Mouse (Mus musculus): ENCODE results near the gene Rnf222.
A peak's percentile ranks its signal among the peaks of the same experiment; 100 is the strongest.

The Rnf222 gene

DNA sequence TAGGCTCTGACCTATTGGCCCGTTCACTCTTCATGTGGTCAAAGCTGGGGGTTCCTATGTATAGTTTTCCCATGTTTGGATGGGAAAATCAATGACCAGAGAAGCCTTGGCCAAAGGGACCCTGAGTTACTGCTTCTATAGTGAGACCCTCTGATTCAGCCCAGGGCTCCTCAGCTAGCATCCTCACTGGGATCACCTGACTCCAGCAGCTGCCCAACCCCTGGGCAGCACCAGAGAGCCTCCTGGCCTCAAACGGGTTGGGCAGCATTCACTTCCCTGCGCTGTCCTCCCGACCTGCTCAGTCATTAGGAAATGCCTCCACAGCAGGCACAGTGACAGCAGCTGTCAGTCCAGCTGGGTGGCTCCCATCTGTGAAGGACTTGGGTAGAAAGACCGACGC, at the start of gene Rnf222:
Rnf222 (plus strand) TSS at position 301 of the 400 bp plus-strand sequence.
- no peak for DNase-seq (ENCODE audit: low read depth, low spot score)

DNA sequence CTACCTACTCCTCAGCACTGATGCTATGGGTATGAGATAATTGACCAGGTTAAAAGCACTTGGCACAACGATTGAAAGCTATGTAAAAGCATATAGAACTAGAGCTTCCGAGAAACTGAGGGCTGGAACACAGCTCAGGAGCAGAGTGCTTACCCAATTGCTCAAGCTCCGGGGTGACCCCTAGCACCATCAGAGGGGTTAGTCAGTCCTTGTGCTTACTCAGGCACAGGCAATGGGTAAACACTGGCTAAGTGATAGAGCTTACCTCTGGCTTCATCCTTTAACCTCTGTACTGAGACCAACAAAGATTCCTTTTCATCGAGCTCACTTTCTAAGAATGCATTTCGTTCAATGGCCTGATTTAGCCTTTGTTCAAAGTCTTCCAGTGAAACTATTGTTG, 48.7 kb upstream of the Rnf222 start:
- DNase-seq (ENCODE audit: low read depth, low spot score): no peak

DNA sequence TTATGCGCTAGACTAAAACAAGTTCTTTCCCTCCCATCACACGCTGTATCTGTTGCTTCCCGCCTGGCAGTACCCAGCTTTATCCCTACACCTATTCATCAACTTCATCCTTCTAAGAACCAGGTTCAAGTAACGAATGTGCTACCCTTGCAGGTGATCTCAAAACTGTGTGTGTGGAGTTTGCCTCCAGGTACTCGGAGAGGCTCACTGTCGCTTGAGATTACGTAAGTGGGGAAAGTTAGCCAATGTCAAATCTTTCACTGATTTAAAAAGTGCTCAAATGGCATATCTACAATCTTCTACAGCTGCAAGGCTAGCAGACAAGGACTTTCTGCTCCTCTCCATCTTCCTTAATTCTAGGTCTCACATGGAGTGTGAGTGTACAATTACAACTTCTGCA, 37.5 kb upstream of the Rnf222 start:
- no peak for DNase-seq (ENCODE audit: low read depth, low spot score)

DNA sequence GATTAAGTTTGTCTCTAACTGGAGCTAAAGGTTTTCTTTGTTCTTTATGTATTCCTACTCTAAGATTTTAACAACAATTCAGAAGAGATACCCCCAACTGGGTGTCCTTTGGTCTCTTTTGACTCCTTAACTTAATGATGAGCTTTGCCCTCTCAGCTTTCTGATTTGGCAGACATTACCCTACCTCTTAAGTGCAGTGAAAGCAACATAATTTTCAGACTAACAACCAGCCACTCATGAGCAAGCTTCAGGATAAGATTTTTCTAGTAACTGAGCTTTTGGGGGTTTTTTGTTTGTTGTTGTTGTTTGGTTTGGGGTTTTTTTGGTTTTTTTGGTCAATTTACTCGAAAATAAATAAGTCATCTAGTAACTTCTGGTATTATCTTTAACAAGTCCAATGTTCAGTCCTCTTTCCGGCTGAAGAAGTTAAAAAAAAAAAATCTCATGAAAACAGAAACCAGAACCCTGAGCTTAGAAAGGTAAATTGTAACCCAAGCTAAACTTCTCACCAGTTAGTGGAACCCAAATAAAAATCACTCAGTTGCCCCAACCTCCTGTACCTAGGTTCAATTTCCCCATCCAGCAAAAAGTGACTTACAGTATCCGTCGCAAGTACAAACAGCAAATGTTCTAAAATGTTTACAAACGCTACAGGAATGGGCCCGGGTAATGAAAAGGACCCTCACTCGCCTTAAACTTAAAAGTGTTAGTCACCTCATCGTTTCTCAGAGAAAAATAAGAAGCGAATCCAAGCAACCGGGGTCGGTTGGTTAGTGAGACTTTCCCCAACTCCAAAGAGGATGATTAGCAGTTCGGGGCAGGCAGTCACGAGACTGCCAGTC, 36.5 kb upstream of the Rnf222 start:
- no peak for DNase-seq (ENCODE audit: low read depth, low spot score)

DNA sequence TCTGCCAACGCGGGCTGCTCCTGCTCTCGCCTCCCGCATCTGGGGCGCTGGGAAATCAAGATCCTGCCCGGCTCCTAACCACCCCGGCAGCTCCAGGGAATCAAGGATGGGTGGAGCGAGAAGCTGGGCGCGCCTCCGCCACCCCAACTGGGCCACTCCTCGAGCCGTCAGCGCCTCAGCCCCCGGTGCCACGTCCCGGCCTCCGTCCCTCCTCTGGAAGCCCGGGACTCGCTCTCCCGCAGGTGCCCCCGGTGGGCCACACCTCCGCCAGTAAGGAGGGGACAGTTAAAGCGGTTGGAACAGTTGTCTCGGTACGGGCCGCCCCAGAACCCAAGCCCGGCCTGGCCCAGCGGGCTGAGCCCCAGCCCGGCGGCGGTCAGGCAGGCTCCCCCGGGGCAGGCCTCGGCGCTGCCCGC, 35.9 kb upstream of the Rnf222 start:
- peak; percentile 83 for DNase-seq (ENCODE audit: low read depth, low spot score)

DNA sequence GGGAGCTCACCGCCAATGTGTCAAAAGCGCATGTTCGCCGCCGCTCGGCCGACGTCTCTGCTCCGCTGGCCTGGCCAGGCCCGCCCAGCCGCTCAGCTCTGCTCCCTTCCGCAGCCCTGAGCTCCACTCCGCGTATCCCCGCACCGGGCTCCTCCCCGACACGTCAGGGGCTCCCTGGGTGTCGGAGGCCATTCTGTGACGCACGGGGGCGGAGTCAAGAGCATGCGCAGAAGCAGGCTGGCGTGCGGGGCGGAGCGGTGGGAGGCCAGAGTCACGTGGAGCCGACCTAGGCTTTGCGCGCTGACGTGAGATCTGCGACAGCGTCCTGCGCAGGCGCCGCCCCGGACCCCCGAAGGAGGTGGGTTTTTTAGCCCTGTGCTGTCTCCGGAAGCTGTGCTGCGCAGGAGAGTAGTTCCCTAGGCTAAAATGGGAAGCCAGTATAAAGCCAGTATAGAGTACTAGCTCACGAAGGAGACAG, 35.4 kb upstream of the Rnf222 start:
- DNase-seq (ENCODE audit: low read depth, low spot score): peak; percentile 98

DNA sequence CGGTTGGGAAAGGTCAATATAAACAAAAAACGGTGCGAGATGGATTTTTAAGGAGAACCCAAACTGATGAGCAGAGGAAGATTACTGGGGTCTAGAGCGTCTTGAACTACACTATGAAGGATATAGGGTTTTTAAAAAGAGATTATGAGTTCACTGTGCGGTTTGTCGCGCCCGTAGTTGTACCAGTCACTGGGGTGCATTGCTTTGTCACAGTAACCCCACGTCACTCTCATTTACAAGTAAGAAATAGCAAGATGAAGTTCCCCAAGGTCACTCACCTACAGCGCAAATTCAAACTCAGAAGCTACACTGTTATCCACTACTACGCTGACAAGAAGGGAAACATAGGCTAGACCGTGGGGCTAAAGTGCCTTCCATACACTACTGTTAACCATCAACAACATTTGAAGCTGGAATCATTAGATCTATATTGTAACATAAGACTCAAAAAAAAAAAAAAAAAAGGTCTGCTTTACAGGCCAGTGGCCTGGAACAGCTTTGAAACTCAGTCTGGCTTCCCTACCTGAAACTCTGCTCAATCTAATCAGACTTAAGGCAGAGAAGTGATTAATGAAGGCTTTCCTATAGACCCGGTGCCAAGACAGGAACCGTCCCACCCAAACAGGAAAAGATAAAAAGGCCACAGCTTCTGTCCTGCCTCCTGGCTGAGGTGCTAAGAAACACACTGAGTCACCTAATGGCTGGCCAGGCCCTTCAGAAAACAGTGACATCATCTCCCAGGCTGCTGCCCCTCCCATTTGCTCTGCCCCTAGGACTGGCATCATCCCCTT, 34.5 kb upstream of the Rnf222 start:
- no peak for DNase-seq (ENCODE audit: low read depth, low spot score)

DNA sequence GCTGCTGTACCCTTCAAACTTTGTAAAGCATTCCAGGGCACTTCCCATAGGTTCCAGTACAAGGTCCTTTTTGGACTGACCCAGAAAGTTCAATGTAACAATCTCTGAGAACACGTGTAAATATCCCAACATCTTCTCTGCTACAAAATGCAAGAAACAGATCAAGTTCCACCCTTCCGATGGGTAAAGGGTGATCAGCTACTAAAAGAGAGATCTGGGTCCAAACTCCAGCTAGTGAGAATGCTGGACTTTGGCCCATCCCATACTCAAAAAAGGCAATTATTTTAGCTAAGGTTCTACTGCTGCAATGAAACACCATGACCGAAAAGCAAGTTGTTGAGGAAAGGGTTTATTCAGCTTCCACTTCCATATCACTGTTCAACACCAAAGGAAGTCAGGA, 33.7 kb upstream of the Rnf222 start:
- no peak for DNase-seq (ENCODE audit: low read depth, low spot score)

DNA sequence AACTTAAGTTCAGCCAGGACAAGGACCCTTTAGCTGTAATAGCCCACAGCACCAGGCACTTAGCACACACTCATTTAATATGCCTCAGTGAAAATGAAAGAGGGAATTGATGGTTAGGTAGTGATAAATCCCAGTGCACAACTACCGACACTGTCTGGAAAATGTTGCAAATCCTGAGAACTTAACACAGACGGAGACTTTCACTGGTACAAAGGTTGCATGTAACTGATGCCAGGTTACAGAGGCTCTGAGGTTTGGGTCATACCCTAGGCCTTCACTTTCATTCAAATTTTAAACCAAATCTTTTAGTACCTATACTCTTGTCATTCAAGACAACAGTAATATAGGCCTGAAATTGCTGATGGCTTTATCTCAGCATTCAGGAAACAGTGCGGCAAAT, 31.0 kb upstream of the Rnf222 start:
- no peak for DNase-seq (ENCODE audit: low read depth, low spot score)

DNA sequence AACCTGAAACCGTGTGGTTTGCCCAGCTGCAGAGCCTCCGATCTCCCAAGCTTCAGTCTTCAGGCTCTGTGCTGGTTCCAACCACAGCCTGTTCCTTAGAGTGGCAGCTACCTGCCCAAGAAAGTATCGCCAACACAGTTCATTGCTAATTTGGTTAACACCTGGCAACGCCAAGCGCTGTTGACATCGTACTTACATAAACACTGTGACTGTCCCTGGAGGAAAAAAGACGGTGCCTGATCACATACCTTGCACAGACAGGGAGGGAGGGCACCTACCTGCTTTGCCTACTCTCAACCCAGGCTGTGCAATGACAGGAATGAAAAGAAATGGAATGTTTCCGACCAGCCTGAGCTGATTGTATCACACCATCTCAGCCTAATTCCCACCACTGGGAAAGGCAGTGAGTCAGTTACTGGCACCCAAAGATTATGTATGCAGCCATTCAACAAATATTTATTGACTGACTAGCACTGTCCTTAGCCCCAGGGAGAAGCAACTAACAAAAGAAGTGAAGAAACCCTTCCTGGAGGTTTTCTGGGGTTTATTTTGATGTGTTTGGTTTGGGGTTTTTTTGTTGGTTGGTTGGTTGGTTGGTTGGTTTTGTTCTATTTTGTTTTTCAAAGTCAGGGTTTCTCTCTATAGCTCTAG, 28.3 kb upstream of the Rnf222 start:
- no peak for DNase-seq (ENCODE audit: low read depth, low spot score)

DNA sequence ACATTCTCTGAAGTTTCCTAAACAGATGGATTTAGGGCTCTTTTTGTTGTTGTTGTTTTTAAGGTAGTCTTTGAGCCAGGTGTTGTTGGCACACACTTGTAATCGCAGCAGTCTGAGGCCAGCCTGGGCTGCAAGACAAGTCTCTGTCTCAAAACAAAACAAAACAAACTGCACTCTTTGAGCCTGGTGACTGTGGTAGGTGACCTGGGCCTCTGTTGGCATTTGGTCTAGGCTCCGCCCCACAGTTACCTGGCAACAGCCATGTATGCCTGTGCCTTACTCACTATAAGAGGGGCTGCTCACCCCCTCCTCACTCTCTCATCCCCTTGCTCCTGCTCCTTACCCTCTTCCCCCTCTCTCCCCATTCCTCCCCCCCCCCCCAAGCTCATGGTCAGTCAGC, 26.1 kb upstream of the Rnf222 start:
- DNase-seq (ENCODE audit: low read depth, low spot score): no peak

DNA sequence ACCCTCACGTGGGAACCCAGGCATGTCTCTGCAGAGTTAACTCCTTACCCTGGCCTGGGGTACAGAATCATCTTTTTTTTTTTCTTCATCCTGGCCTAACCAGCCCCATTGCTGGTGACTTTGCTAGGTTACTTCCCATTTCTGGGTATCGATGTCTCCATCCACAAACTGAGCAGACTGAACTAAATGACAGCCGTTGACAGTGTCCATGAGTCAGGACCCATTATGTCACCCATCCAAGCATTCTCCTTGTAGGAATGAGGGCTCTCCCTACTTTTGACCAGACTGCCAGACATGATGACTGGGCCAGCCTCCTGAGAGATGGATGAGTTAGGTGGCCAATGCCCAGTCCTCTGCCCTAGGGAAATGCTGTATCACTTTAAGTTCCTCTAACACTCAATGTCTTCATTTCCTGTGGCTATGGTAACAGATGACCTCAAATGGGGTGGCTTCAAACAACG, 24.7 kb upstream of the Rnf222 start:
- no peak for DNase-seq (ENCODE audit: low read depth, low spot score)

DNA sequence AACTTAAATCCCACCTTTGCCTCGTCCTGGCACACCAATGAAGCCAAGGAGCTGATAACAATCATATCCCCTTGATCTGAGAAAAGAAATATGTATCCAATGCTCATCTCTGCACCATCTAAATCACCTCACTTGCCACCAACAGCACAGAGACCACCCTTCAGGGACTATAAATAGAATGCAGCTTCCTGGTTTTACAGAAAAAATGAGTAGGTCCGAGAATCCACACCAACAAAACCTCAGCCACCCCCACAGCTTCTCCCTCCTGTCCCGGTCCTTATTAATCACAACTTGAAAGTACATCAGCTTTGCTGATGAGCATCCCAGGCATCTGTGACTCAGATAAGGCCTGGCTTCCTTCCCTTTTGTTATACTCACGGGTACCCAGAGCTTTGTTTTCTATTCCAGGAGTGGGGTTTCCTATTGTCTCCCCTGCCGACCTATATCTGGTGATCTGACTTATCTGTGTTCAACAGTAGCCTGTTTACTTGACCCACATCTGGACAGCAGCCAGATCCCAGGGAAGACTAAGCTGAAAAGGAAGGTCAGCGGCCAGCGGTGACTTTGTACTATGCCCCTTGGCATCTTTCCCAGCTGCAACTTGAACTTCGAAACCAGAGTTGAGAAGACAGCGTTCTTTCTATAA, 23.7 kb upstream of the Rnf222 start:
- no peak for DNase-seq (ENCODE audit: low read depth, low spot score)

DNA sequence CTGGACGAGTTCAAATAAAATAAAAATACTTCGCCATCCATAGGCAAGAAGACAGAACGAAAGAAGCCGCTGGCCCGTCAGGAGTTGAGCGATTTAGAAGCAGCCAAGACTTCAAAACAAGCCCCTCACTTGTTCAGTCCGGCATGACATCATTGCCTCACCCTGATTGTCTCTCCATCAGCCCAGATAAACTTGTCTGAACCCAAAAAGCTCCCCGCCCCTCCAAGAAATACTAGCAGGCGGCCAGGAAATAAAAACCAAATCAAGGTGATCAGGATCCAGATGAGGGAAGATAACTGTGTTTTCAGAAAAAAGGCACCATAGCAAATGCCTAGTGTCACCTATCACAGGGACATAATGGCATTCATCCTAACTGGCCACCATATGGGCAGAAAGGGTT, 17.1 kb upstream of the Rnf222 start:
- DNase-seq (ENCODE audit: low read depth, low spot score): no peak

DNA sequence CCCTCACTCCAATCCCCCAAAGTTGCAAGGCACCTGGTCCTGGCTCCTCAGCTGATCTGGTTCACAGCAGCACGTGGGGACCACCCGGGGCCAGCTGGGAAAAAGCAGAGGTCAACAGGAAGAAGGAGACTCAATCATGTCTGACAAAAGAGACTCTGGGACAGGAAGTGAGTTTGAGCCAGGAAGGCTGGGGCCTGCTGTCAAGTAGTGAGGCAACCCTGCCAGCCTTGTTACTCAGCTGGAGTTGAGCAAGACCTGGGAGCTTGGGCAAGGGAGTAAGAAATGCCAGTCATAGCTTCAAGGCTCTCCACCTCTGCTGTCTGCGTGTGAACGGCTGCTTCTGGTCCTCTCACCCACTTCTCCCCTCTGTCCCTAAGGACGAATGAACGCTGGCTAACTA, 16.6 kb upstream of the Rnf222 start, which contains the start of gene Ndel1:
Ndel1 (minus strand) TSS at position 111 of the 400 bp plus-strand sequence.
- DNase-seq (ENCODE audit: low read depth, low spot score): peak; percentile 27

DNA sequence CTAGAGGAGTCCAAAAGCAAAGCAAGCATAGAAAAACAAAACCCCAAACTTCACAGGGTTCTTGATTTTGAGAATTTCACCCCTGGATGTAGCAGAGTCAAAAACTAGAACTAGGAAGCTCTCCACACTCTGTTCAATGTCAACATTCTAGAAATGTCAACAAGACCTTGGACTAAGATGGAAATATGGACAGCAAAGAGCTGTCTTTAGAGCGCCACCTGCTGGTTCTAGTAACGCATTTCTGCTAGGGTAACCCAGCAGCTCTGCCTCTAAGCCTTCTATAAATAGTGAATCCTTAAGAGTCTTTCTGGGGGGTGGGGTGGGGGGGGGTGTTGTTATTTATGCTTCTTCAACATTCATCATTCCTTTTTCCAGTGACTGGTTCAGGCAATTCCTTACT, 13.5 kb upstream of the Rnf222 start:
- DNase-seq (ENCODE audit: low read depth, low spot score): peak; percentile 75

DNA sequence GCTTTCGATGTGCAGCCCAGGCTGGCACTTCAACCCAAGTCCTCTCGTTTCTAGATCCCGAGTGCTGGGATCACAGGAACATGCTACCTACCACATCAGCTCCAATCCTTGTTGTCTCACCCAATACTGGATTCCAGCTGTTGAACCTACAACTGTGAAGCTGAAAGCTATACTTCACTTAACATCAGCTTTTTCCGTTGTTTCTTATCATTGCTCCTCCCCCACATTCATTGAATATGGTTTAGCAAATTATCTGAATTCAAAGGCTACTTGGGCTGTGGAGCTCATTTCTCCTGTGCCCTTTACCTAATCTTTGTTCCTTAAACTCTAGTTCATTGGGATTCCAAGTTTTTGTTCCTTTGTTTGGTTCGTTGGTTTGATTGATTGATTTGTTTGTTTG, 9.5 kb upstream of the Rnf222 start:
- no peak for DNase-seq (ENCODE audit: low read depth, low spot score)

DNA sequence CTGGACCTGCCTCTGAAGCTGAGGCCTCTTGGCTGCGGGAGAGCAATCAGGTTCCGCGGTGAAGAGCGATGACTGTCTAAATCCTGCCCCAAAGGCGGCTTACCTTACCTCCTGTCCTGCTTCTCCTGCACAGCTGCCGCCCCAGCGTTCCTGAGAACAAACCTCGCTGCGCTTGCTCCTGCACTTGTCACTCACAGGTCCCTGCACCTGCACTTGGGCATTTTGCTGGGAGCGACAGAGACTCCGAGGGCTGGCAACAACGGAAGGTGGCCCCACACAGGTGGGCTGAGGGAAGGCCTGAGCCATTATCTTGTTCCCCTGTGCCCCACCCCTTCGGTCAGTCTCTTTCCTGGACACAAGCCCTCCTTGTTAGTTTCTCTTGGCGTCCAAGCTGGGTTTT, 6.2 kb upstream of the Rnf222 start:
- DNase-seq (ENCODE audit: low read depth, low spot score): peak; percentile 32

DNA sequence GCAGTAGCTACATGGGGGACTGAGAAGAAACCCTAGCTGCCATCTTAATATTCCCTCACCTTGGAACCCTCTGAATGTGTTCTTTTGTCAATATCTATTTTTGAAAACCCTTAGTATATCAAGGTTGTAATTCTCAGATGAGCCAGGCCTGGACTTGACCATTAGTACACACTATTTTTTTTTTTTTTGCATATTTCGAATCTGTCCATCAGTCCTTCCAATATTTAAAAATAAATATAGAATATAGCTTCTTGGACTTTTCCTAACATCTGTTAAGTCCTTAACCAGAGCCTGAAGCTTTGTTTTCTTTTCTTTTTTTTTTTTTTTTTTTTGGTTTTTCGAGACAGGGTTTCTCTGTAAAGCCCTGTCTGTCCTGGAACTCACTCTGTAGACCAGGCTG, 4.5 kb upstream of the Rnf222 start:
- no peak for DNase-seq (ENCODE audit: low read depth, low spot score)

DNA sequence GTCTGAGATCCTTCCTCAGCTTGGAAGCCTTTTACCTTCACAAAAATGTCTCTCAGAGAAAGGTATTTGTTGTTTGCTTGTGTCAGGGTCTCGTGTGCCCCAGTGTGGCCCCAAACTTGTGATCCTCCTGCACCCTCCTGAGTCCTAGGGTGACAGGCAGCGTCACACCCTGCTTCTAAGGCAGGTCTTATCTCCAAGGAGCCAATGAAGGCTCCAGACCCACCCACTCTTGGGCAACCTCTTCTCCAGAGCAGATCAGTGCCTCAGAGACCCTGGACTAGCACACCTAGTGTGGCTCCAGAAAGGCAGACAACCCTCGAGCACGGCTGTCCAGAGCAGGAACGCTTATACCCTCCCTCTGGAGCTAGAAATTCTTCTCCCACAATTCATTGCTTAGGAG, 4.0 kb upstream of the Rnf222 start:
- no peak for DNase-seq (ENCODE audit: low read depth, low spot score)

DNA sequence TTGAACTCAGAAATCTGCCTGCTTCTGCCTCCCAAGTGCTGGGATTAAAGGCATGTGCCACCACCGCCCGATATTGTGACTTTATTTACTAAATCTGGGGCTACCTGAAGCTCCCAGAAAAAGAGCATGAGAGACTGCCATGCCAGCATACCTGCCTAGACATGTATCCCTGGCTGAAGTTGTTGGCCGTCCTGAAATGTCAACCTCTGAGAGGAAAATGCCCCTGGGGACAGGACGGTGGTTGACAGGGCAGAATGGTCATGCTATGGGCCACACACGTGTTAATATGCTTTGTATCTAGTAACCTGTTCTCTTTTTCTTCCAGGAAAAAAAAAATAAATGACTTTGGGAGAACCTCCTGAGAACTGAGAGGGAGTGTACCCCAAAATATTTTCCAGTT, 2.3 kb upstream of the Rnf222 start:
- DNase-seq (ENCODE audit: low read depth, low spot score): no peak

DNA sequence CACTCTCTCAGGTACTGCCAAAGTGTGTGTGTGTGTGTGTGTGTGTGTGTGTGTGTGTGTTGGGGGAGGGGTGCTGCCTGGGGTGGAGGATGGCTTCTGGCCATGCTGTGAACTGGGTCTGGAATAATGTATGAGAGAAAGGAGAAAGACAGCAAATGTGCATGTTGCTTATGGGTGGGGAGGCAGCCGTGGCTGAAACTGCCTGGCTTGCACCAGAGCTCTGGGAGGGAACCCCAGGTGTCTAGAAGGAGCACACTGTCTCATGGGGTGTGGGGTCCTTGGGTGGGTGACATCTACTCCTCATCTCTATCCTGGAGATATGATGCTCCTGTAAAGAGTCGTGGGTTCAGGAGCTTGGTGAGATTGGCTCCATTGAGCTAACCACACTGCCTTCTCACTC, 300 bp downstream of the Rnf222 start:
- DNase-seq (ENCODE audit: low read depth, low spot score): no peak

Measured in R1 (cell line).